Mouse (Mus musculus) small intestine, adult 2 months (tissue): ENCODE data around the gene Nedd9.

Source experiments
- CTCF ChIP-seq: fragments of 200-500 bp; IDR thresholded peaks from 2 replicates; pipeline ENCODE4 v1.5.1; 2012; ENCODE audit warnings: low read depth, mild to moderate bottlenecking, control low read depth, inconsistent platforms, low read length, moderate library complexity, mixed read lengths; ENCODE audit not compliant: insufficient replicate concordance, insufficient read length; ENCODE audit errors: extremely low read depth
- POLR2A ChIP-seq: fragments of 200-500 bp; IDR thresholded peaks from 2 replicates; pipeline ENCODE4 v1.6.1; 2012; ENCODE audit warnings: low read depth, mild to moderate bottlenecking, control low read depth, inconsistent platforms, low read length, moderate library complexity

- TF ChIP-seq CTCF (no peak), POLR2A (no peak)
Measured at GRCm38 (mm10) chr13:41483966-41484365, 3.2 kb downstream of the Nedd9 start.
